Mouse (Mus musculus): ENCODE results near the gene Lrrc52. TPM values are rescaled to one million over a fixed set of nuclear protein-coding genes. Genes with fewer than 3 reads are reported as not detected.

Lrrc52 gene
- total RNA-seq, 2 experiments from 2014 or later, result not detected

- ATAC-seq (replicated peaks; ENCODE audit: poor library complexity), result no peak
These were observed 30.2 kb downstream of the Lrrc52 start for GRCm38 (mm10) chr1:167436186-167436975.

GRCm38 (mm10) chr1:167434931-167435330, 31.6 kb downstream of the Lrrc52 start:
- ATAC-seq (replicated peaks; ENCODE audit: poor library complexity), result no peak

- no peak for ATAC-seq (replicated peaks; ENCODE audit: poor library complexity)
These were observed 35.5 kb downstream of the Lrrc52 start for GRCm38 (mm10) chr1:167430976-167431676.

GRCm38 (mm10) chr1:167426681-167427080, 39.9 kb downstream of the Lrrc52 start:
- ATAC-seq (replicated peaks; ENCODE audit: poor library complexity), result no peak

- no peak for ATAC-seq (replicated peaks; ENCODE audit: poor library complexity)
These were observed 41.0 kb downstream of the Lrrc52 start for GRCm38 (mm10) chr1:167425572-167425971.

- ATAC-seq (replicated peaks; ENCODE audit: poor library complexity), result no peak
These were observed 43.9 kb downstream of the Lrrc52 start for GRCm38 (mm10) chr1:167422501-167423240.

- ATAC-seq (replicated peaks; ENCODE audit: poor library complexity), result peak; percentile 98
These were observed 51.7 kb downstream of the Lrrc52 start for GRCm38 (mm10) chr1:167414846-167415245.

- no peak for ATAC-seq (replicated peaks; ENCODE audit: poor library complexity)
These were observed 54.4 kb downstream of the Lrrc52 start for GRCm38 (mm10) chr1:167411991-167412715.

- ATAC-seq (replicated peaks; ENCODE audit: poor library complexity), result no peak
These were observed 57.0 kb downstream of the Lrrc52 start for GRCm38 (mm10) chr1:167409601-167410000.

GRCm38 (mm10) chr1:167405237-167405636, 61.3 kb downstream of the Lrrc52 start:
- no peak for ATAC-seq (replicated peaks; ENCODE audit: poor library complexity)

Other genes starting within 250 kb of the Lrrc52 start
- gene Uck2, start 181.5 kb downstream of the Lrrc52 start, total RNA-seq (2015), result 228 and 234 TPM in 2 replicates
- gene Uck2, start 181.5 kb downstream of the Lrrc52 start, total RNA-seq (2017), result 234 and 288 TPM in 2 replicates
- 168 and 183 TPM in 2 replicates for gene Tmco1, start 158.4 kb downstream of the Lrrc52 start, total RNA-seq (2015)
- 176 and 178 TPM in 2 replicates for gene Tmco1, start 158.4 kb downstream of the Lrrc52 start, total RNA-seq (2017)
- 43.1 and 45.0 TPM in 2 replicates for gene Aldh9a1, start 116.8 kb downstream of the Lrrc52 start, total RNA-seq (2015)
- gene Aldh9a1, start 116.8 kb downstream of the Lrrc52 start, total RNA-seq (2017), result 36.3 and 46.6 TPM in 2 replicates
- 14.0 and 16.5 TPM in 2 replicates for gene Mgst3, start 72.9 kb downstream of the Lrrc52 start, total RNA-seq (2015)
- gene Mgst3, start 72.9 kb downstream of the Lrrc52 start, total RNA-seq (2017), result 11.8 and 18.1 TPM in 2 replicates
- gene Rxrg, start 131.6 kb upstream of the Lrrc52 start, total RNA-seq (2015), result not detected in 2 replicates
- gene Rxrg, start 131.6 kb upstream of the Lrrc52 start, total RNA-seq (2017), result 0.10 TPM in 1 of 2 replicates, not detected in the other
- not detected in 2 replicates for gene Lmx1a, start 222.5 kb upstream of the Lrrc52 start, total RNA-seq (2015)
- not detected in 2 replicates for gene Lmx1a, start 222.5 kb upstream of the Lrrc52 start, total RNA-seq (2017)